Mouse (Mus musculus) cerebellum, postnatal 10 days (tissue): Measurements from ENCODE around the gene Twf2.

Experiments
- DNase-seq, 2 experiments: peaks; one replicate each; pipeline ENCODE4 v3.0.0; 2021; ENCODE audit warnings: mixed read lengths in 2 of 2

Twf2 gene

GRCm38 (mm10) chr9:106179964-106180363 is 22.9 kb upstream of the Twf2 start:
- DNase-seq, result no peak

- DNase-seq, result no peak
These were observed 20.8 kb upstream of the Twf2 start for GRCm38 (mm10) chr9:106182146-106182545.

DNA sequence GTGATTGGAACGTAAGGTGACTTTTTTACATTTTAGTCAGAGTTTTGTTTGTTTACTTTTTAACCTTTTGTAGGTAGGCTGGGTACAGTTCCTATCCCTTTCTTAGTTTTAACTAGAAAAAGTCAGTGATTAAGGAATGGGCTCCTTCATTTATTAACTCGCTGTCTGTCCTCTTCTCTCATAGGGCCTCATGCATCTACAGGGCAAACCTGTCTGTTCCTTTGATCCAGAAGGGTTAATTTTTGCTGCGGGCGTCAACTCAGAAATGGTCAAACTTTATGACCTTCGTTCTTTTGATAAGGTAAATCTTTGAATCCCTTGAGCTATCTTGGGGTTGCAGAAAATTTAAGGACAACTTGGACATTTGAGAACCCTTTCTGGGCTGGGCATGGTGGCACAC is 18.9 kb upstream of the Twf2 start:
- DNase-seq, result no peak

DNA sequence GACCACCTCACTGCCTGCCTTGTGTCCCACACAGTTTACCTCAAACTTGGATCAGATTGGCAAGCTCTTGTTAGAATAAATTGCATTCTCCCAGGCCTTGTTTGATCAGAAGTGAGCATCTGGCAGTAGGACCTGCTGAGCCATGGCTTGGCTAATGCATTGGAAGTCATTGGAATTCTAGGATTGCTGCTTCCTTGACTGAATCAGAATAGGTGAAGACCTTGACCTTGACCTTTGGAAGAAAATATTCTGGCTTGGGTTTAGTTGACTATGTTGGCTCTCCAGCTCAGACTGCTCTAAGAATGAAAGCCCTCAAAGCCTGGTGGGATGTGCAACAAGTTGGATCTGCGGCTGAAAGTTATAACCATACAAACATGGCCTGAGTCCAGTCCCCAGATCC is 11.6 kb upstream of the Twf2 start:
- DNase-seq, result no peak

DNA sequence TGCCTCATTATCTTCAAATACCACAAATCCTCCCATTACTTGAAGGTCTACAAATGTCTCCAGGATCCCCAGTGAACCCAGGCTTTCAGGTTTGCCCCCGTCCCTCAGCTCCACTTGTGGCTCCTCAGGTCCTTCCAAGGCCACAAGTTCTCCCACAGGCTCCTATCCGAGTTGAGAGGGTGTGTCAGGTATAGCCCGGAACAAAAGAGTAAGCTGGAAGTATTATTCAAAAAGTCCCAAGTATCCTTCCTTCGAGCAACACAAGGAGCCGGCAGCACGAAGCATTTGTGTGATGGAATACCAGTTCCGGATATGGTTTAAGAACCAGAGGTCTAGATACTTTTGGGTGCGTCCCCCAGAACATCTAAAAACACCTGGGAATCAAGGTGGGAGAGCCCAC is 10.9 kb upstream of the Twf2 start:
- DNase-seq, result no peak

- DNase-seq, result no peak
These were observed 9.9 kb upstream of the Twf2 start for GRCm38 (mm10) chr9:106192998-106193397.

GRCm38 (mm10) chr9:106193930-106194807 is 8.7 kb upstream of the Twf2 start:
- peak; percentile 69 to 80 for DNase-seq

- peak; percentile 79 to 81 for DNase-seq
These were observed 7.2 kb upstream of the Twf2 start for GRCm38 (mm10) chr9:106195693-106196092.

DNA sequence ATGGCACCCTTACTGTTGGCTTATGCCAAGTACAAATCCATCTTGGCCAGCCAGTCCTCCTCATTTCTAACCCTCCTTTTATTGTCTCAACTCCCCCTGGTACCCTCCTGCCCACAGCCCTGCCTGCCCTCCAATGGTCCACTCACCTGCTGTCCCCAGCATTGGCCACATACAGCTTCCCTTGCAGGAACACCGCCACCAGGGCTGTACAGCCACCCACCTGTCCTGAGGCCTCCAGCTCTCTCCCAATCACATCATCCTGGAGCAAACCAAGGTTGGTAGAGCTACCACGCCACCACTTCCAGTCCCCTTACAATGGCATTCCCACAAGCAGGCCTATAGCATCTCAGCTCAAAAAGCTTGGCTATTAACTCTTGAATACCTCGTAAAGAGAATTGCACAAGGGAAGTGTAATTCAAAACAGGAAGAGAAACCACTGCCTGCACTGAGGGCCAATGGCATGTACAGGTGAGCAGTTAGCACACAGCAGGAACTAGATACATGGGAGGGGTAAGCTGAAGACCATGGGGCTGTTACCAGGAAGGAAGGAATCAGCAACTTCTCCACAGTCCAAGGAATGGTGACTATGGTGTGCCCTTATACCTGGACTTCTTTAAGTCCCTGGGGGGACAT is 5.7 kb upstream of the Twf2 start:
- DNase-seq, result no peak

DNA sequence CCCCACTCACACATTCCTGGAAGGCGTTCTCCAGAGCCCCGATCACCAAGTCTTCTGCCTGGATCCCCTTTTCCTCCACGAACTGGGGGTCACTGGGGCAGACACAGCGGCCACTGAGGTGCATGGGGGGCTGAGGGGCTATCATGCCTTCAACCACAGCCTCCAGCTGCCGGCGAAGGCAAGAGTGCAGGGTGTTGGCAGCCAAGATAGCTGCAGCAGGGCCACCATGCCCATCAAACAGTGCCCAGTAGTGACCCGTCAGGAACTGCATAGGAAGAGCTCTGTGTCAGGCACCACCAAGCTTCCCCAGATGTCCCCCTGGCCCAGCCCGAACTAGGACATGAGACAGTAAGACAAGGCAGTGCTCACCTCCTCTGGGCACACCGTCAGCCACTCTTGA is 5.2 kb upstream of the Twf2 start:
- DNase-seq, result no peak

- DNase-seq, result peak; percentile 66 to 74
These were observed 3.9 kb upstream of the Twf2 start for GRCm38 (mm10) chr9:106198962-106199458.

DNA sequence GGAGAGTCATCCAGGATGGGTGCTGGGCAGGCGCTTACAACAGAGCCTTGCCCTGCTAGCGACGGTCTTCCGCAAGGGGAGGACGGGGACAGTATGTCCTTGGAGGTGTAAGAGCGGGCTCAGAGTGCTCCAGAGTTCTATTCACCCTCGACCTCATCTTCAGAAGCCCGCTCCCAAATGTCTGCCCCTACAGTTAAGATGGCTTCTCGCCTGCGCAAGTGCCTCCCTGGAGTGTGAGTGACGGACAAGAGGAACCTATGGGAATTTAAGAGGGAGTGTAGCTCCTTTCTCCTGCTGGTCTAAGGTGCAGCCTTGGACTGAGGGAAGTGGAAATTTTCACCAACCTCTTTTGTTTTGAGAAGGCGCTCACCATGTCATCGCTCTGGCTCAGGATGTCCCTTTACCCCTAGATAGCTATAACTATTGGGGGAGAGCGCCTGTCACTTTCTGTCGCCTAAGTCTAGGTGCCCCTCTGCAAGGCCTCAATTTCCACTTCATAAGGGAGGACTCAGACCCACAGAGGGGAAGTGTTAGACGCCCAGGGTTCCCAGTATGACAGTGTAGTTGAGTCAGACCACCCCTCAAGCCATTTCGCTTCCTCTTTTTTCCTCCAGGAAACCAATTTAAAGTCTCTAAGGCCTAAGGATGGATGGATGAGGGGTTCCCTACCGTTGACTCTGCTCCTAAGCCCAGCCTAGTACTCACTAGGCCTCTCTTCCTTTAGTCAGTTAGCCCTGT is 3.2 kb upstream of the Twf2 start, which contains the start of gene Ppm1m:
TSS of gene Ppm1m (minus strand) at position 212 of the 738 bp plus-strand sequence.
- no peak for DNase-seq

GRCm38 (mm10) chr9:106201895-106202294 is 1.0 kb upstream of the Twf2 start:
- no peak for DNase-seq

GRCm38 (mm10) chr9:106203990-106204851 is 1.3 kb downstream of the Twf2 start:
- peak; percentile 88 to 91 for DNase-seq

DNA sequence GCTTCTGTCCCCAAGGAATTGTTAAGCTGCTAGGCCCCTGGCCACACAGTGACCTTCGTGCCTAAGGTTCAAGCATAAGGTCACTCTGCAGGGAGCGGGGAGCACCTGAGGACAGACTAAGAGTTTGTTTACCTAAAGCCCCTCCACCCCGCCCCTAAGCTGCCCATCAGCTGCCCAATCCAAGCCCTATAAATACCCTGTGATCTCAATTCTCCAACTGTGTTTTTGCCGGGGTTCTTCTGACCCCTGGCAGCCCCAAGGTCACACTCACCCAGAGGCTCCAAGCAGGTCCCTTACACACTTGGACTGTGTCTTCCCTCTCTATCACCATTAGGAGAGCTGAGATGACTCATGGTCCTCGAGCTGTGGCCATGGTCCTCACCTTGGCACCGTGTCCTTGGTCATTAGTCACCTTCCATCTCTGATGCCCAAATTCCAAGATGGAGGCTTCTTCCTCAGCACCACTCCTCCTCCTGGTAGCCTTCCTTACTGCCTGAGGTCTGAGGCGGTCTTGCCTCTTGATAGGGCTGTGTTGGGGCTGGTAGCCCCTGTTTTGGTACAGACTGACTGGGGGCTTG is 2.9 kb downstream of the Twf2 start:
- no peak for DNase-seq

- no peak for DNase-seq
These were observed 3.6 kb downstream of the Twf2 start for GRCm38 (mm10) chr9:106206515-106206914.

GRCm38 (mm10) chr9:106208181-106208580 is 5.3 kb downstream of the Twf2 start:
- DNase-seq, result no peak

- peak; percentile 63 to 74 for DNase-seq
These were observed 7.0 kb downstream of the Twf2 start for GRCm38 (mm10) chr9:106209954-106210353.

DNA sequence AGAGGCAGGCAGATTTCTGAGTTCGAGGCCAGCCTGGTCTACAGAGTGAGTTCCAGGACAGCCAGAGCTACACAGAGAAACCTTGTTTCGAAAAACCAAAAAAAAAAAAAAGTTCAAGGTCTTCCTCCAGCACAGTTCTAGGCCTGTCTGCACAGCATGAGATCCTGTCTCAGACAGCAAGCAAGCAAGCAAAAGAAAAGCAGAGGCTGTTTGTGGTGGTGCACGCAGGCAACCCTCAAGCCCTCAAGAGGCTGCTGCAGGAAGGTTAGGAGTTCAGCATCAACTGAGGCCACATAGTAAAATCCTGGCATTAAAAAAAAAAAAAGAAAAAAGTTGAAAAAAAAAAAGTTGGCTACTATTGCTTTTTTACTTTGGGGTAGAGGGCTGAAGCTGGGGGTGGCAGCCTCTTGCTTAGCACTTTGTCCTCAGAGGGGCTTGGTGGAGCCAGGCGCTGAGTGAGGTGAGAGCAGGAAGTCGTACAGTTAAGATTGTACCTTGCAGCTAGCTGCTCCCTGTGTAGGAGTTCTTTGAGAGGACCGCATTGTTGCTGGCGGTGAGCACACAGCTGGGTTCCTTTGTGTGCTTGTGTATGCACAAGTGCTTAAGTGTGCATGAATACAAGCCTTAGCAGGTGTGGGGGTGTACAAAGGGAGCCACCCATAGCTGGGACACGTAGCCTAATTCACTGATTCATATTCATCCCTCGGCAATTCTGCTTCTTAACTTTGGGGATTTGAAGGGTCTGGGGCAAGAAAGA is 8.1 kb downstream of the Twf2 start:
- no peak for DNase-seq

- DNase-seq, result peak; percentile 95 to 97
These were observed 9.0 kb downstream of the Twf2 start for GRCm38 (mm10) chr9:106211680-106212593.
